Mouse (Mus musculus): ENCODE data around the gene Zmym1.
"Not testable (repeated sequence)": the region's sequence is repeated elsewhere in the genome, so short reads cannot be mapped to it uniquely, and the experiment has no call there.

Gene Zmym1

GRCm38 (mm10) chr4:127037908-127038827 lies 22.8 kb downstream of the Zmym1 start:
- in situ Hi-C loops (cut with MboI; ENCODE audit: low pct_unique_long_range_greater_than_20kb in 1 of 2, low sequenced_read_pairs in 2 of 2, unreplicated experiment in 1 of 2), result no loop called here

- in situ Hi-C loops (cut with MboI; ENCODE audit: low pct_unique_long_range_greater_than_20kb in 1 of 2, low sequenced_read_pairs in 2 of 2, unreplicated experiment in 1 of 2), result no loop called here
Observed at GRCm38 (mm10) chr4:127037158-127037557, 23.8 kb downstream of the Zmym1 start.

- in situ Hi-C loops (cut with MboI; ENCODE audit: low pct_unique_long_range_greater_than_20kb in 1 of 2, low sequenced_read_pairs in 2 of 2, unreplicated experiment in 1 of 2), result no loop called here
Observed at GRCm38 (mm10) chr4:127027228-127028190, 33.4 kb downstream of the Zmym1 start.

GRCm38 (mm10) chr4:127026826-127027225 lies 34.1 kb downstream of the Zmym1 start:
- in situ Hi-C loops (cut with MboI; ENCODE audit: low pct_unique_long_range_greater_than_20kb in 1 of 2, low sequenced_read_pairs in 2 of 2, unreplicated experiment in 1 of 2), result no loop called here

GRCm38 (mm10) chr4:127024240-127024639 lies 36.7 kb downstream of the Zmym1 start:
- in situ Hi-C loops (cut with MboI; ENCODE audit: low pct_unique_long_range_greater_than_20kb in 1 of 2, low sequenced_read_pairs in 2 of 2, unreplicated experiment in 1 of 2), result no loop called here

- in situ Hi-C loops (cut with MboI; ENCODE audit: low pct_unique_long_range_greater_than_20kb in 1 of 2, low sequenced_read_pairs in 2 of 2, unreplicated experiment in 1 of 2), result no loop called here
Observed at GRCm38 (mm10) chr4:127023201-127023600, 37.8 kb downstream of the Zmym1 start.

DNA sequence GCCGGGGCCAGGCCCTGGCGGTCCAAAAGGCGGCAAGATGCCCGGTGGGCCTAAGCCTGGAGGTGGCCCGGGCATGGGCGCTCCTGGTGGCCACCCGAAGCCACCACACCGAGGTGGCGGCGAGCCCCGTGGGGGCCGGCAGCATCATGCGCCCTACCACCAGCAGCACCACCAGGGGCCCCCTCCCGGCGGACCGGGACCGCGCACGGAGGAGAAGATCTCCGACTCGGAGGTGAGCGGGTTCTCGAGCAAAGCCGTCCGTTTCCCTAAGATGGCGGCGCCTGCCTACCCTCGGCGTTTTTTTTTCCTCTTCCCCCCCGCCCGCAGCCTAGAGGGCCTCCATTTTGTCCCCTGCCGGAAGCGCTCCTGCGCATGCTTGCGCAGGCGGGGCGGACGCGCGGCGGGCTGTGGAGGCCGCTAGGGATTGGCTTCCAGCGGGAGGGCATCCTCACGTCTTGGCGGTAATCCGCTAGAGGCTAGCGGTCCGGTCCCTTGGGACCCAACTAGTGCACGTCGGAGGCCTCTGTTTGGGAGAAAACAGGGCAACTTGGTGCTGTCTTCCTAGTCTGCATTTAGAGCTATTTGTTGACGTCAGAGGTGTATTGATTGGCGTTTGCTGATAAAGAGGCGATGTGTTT lies 38.8 kb downstream of the Zmym1 start:
- in situ Hi-C loops (cut with MboI; ENCODE audit: low pct_unique_long_range_greater_than_20kb in 1 of 2, low sequenced_read_pairs in 2 of 2, unreplicated experiment in 1 of 2), result no loop called here

DNA sequence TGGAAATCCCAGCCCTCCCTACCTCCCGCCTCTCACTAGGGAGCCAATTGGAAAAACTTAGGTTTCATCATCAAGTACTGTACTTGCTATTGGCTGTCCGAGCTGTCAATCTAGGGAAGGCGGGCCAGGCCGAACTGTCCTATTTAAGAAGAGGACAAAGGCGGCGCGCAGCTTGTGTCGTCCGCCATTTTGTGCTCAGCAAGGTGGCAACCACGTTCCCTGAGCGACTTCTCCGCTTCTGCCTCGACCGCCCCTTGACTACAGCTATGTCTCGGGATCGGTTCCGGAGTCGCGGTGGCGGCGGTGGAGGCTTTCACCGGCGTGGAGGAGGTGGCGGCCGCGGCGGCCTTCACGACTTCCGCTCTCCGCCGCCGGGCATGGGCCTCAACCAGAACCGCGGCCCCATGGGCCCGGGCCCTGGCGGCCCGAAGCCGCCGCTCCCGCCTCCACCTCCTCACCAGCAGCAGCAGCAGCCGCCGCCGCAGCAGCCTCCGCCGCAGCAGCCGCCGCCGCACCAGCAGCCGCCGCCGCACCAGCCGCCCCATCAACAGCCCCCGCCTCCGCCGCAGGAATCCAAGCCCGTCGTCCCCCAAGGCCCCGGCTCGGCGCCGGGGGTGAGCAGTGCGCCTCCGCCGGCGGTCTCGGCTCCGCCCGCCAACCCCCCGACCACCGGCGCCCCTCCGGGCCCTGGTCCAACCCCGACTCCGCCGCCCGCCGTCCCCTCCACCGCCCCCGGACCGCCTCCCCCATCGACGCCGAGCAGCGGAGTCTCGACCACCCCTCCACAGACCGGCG lies 39.6 kb downstream of the Zmym1 start, which contains the start of gene Sfpq:
Gene Sfpq (plus strand): TSS at position 174 of the 795 bp plus-strand sequence.
- in situ Hi-C loops (cut with MboI; ENCODE audit: low pct_unique_long_range_greater_than_20kb in 1 of 2, low sequenced_read_pairs in 2 of 2, unreplicated experiment in 1 of 2), result no loop called here

DNA sequence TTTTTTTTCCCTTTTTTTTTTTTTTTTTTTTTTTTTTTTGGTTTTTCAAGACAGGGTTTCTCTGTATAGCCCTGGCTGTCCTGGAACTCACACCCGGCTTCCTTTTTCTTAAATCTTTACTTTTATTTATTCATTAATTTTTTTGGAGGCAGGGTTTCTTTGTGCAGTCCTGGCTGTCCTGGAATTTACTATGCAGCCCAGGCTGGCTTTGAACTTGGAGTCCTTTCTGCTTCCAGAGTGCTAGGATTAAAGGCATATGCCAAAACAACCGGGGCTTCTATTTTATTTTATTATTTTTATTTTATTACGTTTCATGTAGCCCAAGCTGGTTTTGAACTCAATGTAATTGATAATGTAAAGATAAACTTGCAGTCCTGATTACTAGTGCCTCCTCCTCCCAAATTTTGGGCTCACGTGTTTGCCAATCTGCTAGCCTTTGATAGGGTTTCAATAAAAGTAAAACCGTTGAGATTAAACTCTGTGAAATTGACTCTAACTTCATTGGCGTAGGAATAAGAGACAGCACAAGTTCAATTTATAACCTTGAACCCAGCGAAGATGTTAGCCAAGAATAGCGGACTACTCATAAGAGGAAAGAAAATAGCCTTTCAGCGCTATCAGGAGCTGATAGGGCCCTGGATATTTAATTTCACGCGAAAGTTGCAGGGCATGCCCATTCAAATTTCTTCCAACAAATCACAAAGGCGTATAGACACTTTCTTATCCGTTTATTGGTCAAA lies 40.4 kb downstream of the Zmym1 start:
- in situ Hi-C loops (cut with MboI; ENCODE audit: low pct_unique_long_range_greater_than_20kb in 1 of 2, low sequenced_read_pairs in 2 of 2, unreplicated experiment in 1 of 2), result no loop called here

DNA sequence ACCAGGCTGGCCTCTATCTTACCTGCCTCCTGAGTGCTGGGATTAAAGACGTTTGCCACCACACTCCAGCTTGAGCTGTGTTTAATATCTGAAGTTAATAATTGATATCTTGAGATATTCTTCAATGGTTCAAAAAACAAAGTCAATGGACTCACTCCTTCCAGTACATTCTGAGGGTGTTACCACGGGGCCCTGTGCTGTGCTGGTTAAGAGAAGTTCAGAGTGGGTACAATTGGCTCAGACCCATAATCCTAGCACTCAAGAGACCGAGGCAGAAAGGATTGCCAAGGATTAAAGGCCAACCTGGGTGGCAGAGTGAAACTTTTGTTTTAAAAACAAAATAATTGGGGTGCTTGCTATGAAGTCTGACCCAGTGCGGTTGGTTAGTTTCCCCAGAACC lies 44.6 kb downstream of the Zmym1 start:
- in situ Hi-C loops (cut with MboI; ENCODE audit: low pct_unique_long_range_greater_than_20kb in 1 of 2, low sequenced_read_pairs in 2 of 2, unreplicated experiment in 1 of 2), result no loop called here

DNA sequence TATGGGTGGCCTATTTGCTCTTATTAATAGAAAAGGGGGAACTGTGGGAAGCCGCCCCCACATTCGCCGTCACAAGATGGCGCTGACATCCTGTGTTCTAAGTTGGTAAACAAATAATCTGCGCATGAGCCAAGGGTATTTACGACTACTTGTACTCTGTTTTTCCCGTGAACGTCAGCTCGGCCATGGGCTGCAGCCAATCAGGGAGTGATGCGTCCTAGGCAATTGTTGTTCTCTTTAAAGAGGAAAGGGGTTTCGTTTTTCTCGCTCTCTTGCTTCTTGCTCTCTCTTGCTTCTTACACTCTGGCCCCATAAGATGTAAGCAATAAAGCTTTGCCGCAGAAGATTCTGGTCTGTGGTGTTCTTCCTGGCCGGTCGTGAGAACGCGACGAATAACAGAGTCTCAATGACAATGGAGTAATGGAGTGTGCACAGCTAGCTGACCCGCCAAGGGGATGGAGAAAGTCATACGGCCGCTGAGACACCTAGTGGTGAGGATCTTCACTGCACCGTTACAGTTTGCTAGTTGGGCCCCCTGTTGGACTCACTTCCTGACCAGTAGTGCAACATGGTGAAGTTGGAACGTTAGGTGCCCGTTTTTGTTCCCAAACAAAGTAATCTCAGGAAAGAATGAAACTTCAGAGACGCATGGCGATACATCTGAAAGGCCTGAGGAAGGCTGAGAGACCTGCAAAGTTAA lies 45.5 kb downstream of the Zmym1 start:
- in situ Hi-C loops (cut with MboI; ENCODE audit: low pct_unique_long_range_greater_than_20kb in 1 of 2, low sequenced_read_pairs in 2 of 2, unreplicated experiment in 1 of 2), result not testable (repeated sequence)

- in situ Hi-C loops (cut with MboI; ENCODE audit: low pct_unique_long_range_greater_than_20kb in 1 of 2, low sequenced_read_pairs in 2 of 2, unreplicated experiment in 1 of 2), result no loop called here
Observed at GRCm38 (mm10) chr4:127005113-127005936, 55.6 kb downstream of the Zmym1 start.

- in situ Hi-C loops (cut with MboI; ENCODE audit: low pct_unique_long_range_greater_than_20kb in 1 of 2, low sequenced_read_pairs in 2 of 2, unreplicated experiment in 1 of 2), result no loop called here
Observed at GRCm38 (mm10) chr4:127004384-127004783, 56.6 kb downstream of the Zmym1 start.

DNA sequence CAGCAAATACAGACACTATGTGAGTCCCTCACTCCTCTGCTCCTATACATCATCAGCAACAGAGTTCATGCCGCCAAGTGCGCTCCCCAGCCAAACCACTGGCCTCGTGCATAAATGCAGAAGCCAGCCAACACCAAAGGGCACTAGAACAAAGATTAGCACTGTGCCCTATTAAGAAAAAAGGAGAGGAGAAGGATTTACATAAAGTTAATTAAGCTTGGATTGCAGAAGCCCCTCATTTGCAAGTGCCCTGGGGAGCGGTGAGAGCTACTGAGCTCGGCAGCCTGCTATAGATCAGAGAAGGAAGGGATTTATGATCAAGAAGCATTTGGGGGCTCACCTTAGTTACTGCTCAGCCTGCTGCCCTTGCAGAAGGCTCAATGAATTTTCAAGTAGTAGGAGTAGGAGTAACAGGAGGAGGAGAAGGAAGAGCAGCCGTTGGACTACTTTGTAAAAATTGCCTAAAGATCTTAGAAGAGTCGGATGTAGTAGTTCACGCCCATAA lies 60.3 kb downstream of the Zmym1 start:
- in situ Hi-C loops (cut with MboI; ENCODE audit: low pct_unique_long_range_greater_than_20kb in 1 of 2, low sequenced_read_pairs in 2 of 2, unreplicated experiment in 1 of 2), result no loop called here

- in situ Hi-C loops (cut with MboI; ENCODE audit: low pct_unique_long_range_greater_than_20kb in 1 of 2, low sequenced_read_pairs in 2 of 2, unreplicated experiment in 1 of 2), result not testable (repeated sequence)
Observed at GRCm38 (mm10) chr4:126999372-126999771, 61.6 kb downstream of the Zmym1 start.
